Mouse (Mus musculus) thymus, postnatal 4 days (tissue): ENCODE measurements at regions not wholly inside any gene's neighbourhood (a gene's known extent, or its start where the extent isn't known, plus 50 kb on each side); places are given as distances from the start of the nearest gene placed in this dataset.

ENCODE experiments used
- DNase-seq: peaks from one replicate; pipeline ENCODE4 v3.0.0; 2021

GRCm38 (mm10) chr14:105628673-105629072, 267.9 kb downstream of the Spry2 start:
- DNase-seq, result no peak

- no peak for DNase-seq
Observed at GRCm38 (mm10) chr14:105624387-105624786, 272.2 kb downstream of the Spry2 start.

- no peak for DNase-seq
Observed at GRCm38 (mm10) chr14:105622166-105622565, 274.5 kb downstream of the Spry2 start.

GRCm38 (mm10) chr14:105621124-105621523, 275.5 kb downstream of the Spry2 start:
- DNase-seq, result no peak

GRCm38 (mm10) chr14:105619449-105619848, 277.2 kb downstream of the Spry2 start:
- no peak for DNase-seq

- DNase-seq, result no peak
Observed at GRCm38 (mm10) chr14:105615766-105616165, 280.9 kb downstream of the Spry2 start.

- no peak for DNase-seq
Observed at GRCm38 (mm10) chr14:105612794-105613193, 283.8 kb downstream of the Spry2 start.

- no peak for DNase-seq
Observed at GRCm38 (mm10) chr14:105608804-105609203, 287.8 kb downstream of the Spry2 start.

GRCm38 (mm10) chr14:105606551-105606950, 290.1 kb downstream of the Spry2 start:
- DNase-seq, result no peak

- DNase-seq, result no peak
Observed at GRCm38 (mm10) chr14:105604451-105604850, 292.2 kb downstream of the Spry2 start.

GRCm38 (mm10) chr14:105603047-105603461, 293.6 kb downstream of the Spry2 start:
- peak; percentile 57 for DNase-seq

GRCm38 (mm10) chr14:105599550-105600453, 296.8 kb downstream of the Spry2 start:
- no peak for DNase-seq

GRCm38 (mm10) chr14:105589751-105590150, 306.9 kb downstream of the Spry2 start:
- no peak for DNase-seq

- DNase-seq, result no peak
Observed at GRCm38 (mm10) chr14:105589261-105589660, 307.4 kb downstream of the Spry2 start.

GRCm38 (mm10) chr14:105588391-105589163, 308.0 kb downstream of the Spry2 start:
- no peak for DNase-seq

GRCm38 (mm10) chr14:105588029-105588390, 308.6 kb downstream of the Spry2 start:
- DNase-seq, result no peak

GRCm38 (mm10) chr14:105584632-105585031, 312.0 kb downstream of the Spry2 start:
- DNase-seq, result no peak

GRCm38 (mm10) chr14:105583497-105583896, 313.1 kb downstream of the Spry2 start:
- no peak for DNase-seq

- DNase-seq, result no peak
Observed at GRCm38 (mm10) chr14:105576266-105576665, 317.9 kb downstream of the Ndfip2 start.

GRCm38 (mm10) chr14:105572036-105572891, 313.9 kb downstream of the Ndfip2 start:
- no peak for DNase-seq

GRCm38 (mm10) chr14:105570156-105570555, 311.8 kb downstream of the Ndfip2 start:
- DNase-seq, result no peak

GRCm38 (mm10) chr14:105565827-105566226, 307.5 kb downstream of the Ndfip2 start:
- no peak for DNase-seq

- DNase-seq, result no peak
Observed at GRCm38 (mm10) chr14:105562843-105563242, 304.5 kb downstream of the Ndfip2 start.
